Mouse (Mus musculus): ENCODE results near the gene Samsn1. TPM values are rescaled to one million over a fixed set of nuclear protein-coding genes. Genes with fewer than 3 reads are reported as not detected.

Samsn1 gene
- total RNA-seq, 2 experiments from 2014 or later = 0.96 to 1.1 TPM

- intact Hi-C loops (cut with DNase I) = no loop called here
- no peak for DNase-seq
Observed at GRCm38 (mm10) chr16:75823226-75823625, 198.9 kb downstream of the Samsn1 start.

- no peak for DNase-seq
- intact Hi-C loops (cut with DNase I) = no loop called here
Observed at GRCm38 (mm10) chr16:75820963-75821362, 201.1 kb downstream of the Samsn1 start.

All from heart, postnatal 10 days (tissue).